Mouse (Mus musculus) layer of hippocampus, postnatal 10 days (tissue): ENCODE measurements around the gene Olfr545. TPM values are rescaled to one million over a fixed set of nuclear protein-coding genes. Genes with fewer than 3 reads are reported as not detected.
"Not testable (repeated sequence)": the region's sequence is repeated elsewhere in the genome, so short reads cannot be mapped to it uniquely, and the experiment has no call there.

Source experiments
- DNase-seq, 2 experiments: peaks; one replicate each; pipeline ENCODE4 v3.0.0; 2021; ENCODE audit warnings: low spot score in 2 of 2
- long read RNA-seq: library from polyadenylated mRNA; stranded (forward); transcript quantifications from one replicate; pipeline ENCODE4 v2.0.0, GENCODE M21; 2023
- total RNA-seq, 2 experiments: library from RNA; stranded (reverse); gene quantifications; 2 replicates each; pipeline ENCODE4 v1.2.3; 2021

Olfr545 gene
- total RNA-seq: not detected
- long read RNA-seq: 0 reads

- DNase-seq: no peak
These were observed at the start of gene Olfr545 for GRCm38 (mm10) chr7:102499473-102499872. TSS of gene Olfr545 (minus strand) at chr7:102499573.

- DNase-seq: no peak
These were observed 41.9 kb upstream of the Olfr545 start for GRCm38 (mm10) chr7:102541251-102541650.

GRCm38 (mm10) chr7:102540596-102540995 is 41.2 kb upstream of the Olfr545 start, which contains the start of gene Olfr548-ps1:
TSS of gene Olfr548-ps1 (plus strand) at chr7:102540896.
- DNase-seq: no peak

- DNase-seq: no peak
These were observed 35.1 kb upstream of the Olfr545 start, which contains the start of gene Olfr547 for GRCm38 (mm10) chr7:102534449-102534848. TSS of gene Olfr547 (plus strand) at chr7:102534749.

DNA sequence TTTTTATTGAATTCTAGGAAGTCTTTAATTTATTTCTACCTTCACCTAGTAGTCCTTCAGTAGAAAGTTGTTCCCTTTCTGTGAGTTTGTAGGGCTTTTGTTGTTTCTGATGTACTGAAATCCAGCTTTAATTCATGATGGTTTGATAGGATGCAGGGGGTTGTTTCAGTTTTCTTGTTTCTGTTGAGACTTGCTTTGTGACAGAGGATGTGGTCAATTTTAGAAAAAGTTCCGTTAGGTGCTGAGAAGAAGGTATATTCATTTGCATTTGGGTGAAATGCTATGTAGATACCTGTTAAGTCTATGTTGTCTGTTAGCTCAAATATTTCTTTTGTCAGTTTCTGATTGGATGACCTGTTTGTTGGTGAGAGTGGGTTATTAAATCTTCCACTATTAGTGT is 29.7 kb upstream of the Olfr545 start:
- no peak for DNase-seq

- DNase-seq: peak; percentile 46 to 67
These were observed 17.6 kb upstream of the Olfr545 start for GRCm38 (mm10) chr7:102517051-102517335.

- peak in 1 of 2 experiments; percentile 38 for DNase-seq
These were observed 17.1 kb upstream of the Olfr545 start for GRCm38 (mm10) chr7:102516261-102517050.

- DNase-seq: no peak
These were observed 14.8 kb upstream of the Olfr545 start for GRCm38 (mm10) chr7:102514144-102514543.

- DNase-seq: peak; percentile 92 to 95
These were observed 13.6 kb upstream of the Olfr545 start for GRCm38 (mm10) chr7:102512814-102513435.

- DNase-seq: no peak
These were observed 12.6 kb upstream of the Olfr545 start for GRCm38 (mm10) chr7:102511927-102512326.

DNA sequence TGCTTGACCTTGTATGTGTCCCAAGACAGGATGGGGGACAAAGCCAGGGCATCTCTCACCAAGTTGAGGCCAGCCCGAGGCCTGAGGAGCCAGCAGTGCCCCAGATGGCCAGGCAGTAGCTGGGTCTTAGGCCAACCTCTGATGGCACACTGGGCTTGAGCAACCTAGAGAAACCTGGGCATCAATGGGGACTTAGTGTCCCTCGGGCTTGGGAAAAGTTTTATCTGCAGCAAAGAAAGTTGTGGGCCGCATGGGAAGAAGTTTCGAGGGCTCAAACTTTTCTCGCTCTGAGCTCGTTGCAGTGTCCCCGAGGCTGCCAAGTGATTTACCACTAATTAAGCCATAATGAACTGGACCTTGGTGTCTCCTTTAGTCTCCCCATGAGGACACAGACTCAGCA is 10.4 kb upstream of the Olfr545 start:
- no peak for DNase-seq

DNA sequence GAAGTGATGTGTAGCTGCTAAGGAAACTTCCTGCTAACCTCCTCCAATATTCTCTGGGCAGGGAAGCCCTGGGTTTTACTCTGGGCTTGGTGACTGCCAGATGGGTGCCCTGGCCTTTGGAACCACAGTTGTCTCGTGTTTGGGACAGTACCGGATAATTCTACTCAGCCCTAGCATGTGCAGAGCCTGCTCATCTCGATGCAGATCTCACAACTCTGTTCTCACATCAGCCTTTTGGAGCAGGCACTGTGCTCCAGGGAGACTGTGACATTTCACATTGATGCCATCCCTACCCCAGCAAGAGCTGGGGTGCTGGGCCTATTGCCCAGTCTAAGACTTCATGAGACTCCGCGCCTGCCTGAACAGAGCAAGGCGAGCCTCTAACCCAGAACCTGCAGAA is 9.3 kb upstream of the Olfr545 start:
- no peak for DNase-seq

GRCm38 (mm10) chr7:102508066-102508465 is 8.7 kb upstream of the Olfr545 start:
- DNase-seq: no peak

GRCm38 (mm10) chr7:102506848-102507247 is 7.5 kb upstream of the Olfr545 start:
- DNase-seq: peak; percentile 85 to 86

GRCm38 (mm10) chr7:102501986-102502385 is 2.6 kb upstream of the Olfr545 start:
- DNase-seq: no peak

DNA sequence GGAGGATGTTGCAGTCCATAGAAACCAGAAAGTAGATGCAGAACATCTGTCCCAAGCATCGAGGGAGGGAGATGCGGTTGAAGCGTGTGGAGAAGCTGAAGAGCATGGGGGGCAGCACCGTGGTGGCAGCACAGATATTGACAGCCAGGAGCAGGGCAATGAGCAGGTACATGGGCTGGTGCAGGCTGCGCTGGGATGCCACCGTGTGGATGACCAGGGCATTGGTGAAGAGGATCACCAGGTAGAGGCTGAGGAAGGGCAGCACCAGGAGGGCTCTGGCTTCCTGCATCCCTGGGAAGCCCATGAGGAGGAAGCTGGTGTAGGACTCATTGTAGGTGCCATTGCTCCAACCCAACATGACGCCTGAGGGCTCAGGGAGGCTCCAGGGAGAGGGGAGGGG is 5.0 kb downstream of the Olfr545 start:
- not testable (repeated sequence) for DNase-seq

- no peak for DNase-seq
These were observed 11.2 kb downstream of the Olfr545 start, which contains the start of gene Olfr544 for GRCm38 (mm10) chr7:102488161-102488560. TSS of gene Olfr544 (minus strand) at chr7:102488313.

DNA sequence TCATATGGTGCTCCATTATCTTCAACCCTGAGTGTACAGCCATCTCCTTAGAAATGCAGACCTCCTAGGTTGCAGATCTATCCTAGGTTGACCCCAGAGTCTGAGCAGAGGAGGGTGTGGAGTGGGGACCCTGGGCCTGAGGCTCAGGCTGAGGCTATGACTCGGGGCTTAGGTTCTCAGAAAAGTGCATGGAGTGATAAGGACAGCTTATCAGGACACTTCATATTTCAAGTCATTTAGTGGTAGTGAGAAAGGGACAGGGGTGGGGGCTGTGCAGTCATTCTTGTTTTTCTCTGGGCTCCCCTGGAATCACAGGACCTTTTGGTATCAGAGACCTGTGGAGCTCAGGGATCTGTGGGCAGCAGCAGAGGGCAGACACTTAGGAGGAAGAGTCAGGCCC is 13.3 kb downstream of the Olfr545 start:
- no peak for DNase-seq

GRCm38 (mm10) chr7:102484766-102485165 is 14.6 kb downstream of the Olfr545 start:
- DNase-seq: not testable (repeated sequence)

DNA sequence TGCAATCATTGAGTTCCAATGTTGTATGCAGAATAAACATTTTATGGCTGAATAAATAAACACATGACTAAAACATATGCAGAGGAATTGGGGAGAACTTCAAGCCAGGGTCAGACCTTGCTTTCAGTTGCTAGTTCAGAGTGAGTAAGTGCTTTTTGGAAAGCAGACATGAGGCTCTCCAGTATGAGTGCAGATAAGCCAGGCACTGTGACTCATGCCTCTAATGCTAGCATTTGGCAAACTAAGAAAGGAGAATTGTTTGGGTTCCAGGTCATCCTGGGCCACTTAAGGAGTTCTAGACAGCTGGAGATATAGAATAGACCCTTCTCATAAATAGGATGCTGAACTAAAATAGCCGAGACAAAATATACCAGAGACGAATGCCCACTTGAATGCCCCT is 15.7 kb downstream of the Olfr545 start:
- no peak for DNase-seq

DNA sequence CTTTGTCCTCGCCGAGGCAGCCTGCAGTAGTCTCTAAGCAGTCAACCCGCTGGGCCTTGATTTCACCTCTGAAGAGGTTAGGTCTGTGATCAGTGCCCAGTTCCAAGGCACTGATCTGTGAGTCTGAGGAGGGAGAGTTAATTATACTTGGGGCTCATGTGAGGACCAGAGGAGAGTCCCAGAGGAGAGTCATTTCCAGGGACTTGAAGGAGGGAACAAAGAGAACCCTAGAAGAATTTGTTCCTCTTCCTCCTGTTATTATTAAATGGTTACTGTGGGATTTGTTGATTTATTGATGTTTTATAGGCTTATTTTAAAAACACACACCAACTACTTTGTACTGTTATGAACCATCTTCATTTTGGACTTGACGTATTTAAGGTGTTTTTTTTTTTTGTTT is 17.8 kb downstream of the Olfr545 start, which contains the start of gene Olfr543:
Gene Olfr543, minus strand, starts transcription at position 101 of the 400 bp plus-strand sequence.
- DNase-seq: no peak

DNA sequence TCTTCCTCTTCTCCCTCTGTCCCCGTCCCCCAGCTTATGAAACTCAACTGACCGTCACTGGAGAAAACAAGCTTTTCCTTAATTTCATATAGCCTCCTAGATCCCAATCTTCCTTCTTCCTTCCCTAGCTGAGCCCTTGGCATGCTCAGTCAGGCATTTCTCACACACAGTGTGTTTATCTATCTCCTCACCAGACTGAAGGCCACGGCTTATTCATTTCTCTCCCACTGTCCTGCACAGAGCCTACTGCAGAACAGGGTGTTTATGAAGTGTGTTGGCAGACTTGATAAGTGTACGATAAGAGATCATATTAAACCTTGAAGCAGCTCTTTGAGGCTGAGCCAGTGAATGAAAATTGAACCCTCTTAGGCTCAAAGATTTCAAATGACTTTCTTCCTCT is 18.6 kb downstream of the Olfr545 start:
- no peak for DNase-seq
